7 mouse cellular contexts compared by ENCODE assay signal in the genomic region with DNA sequence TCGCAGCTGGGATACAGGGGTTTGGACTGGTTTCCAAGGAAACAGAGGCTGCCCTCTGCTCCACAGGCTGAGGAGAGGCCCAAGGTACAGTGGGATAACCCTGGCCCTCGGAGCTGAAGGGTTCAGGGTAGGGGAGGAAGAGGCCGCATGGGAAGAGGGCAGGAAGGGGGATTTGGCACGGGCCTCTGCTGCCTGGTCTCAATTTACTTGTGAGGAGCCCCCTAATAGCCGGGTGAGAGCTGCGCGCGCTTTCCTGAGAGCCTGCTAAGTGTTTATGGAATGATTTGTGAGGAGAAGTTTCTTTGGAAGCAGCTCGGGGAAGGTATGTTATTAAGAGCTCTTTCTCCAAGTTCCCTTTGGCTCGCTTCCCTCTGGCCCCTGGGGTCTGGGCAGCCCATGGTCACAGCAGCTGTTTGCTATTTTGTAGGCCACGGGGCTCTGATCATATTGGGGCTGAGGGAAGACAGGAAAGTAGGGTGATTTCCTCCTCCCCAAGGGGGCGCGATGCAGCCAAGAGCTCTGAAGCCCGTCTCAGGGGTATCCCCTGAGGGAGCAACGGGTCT. TPM values are rescaled to one million over a fixed set of nuclear protein-coding genes. Genes with fewer than 3 reads are reported as not detected.
DNase-seq lines count a peak whose midpoint lies in the region; ATAC-seq and TF ChIP-seq lines count a peak whose summit lies in the region.

No protein-coding gene starts in this region.

- DNase-seq in spleen, adult 2 months (ENCODE audit: low read depth in 1 of 2, low spot score in 2 of 2) = no peak
- DNase-seq in spleen, postnatal 36 days (ENCODE audit: low spot score in 2 of 2) = no peak
- no peak for DNase-seq in heart, embryonic 10.5 days (ENCODE audit: low spot score)
- peak; percentile 83 for DNase-seq in limb, embryonic 11.5 days (ENCODE audit: low spot score)
- no peak for DNase-seq in right cerebral cortex, adult 2 months (ENCODE audit: low spot score in 2 of 2)
- no peak for DNase-seq in ovary, postnatal 10 days (ENCODE audit: low spot score)
- DNase-seq in right cerebral cortex, postnatal 4 days = no peak

- H3K36me3 ChIP-seq in spleen, adult 2 months (ENCODE audit: control insufficient read depth, insufficient read depth, low read length) = no peaks in the 10 kb centered on the region
- H3K36me3 ChIP-seq in heart, embryonic 10.5 days = no peaks in the 10 kb centered on the region
- H3K36me3 ChIP-seq in limb, embryonic 11.5 days (ENCODE audit: control insufficient read depth, insufficient read depth, low read length) = no peaks in the 10 kb centered on the region

- no peak for TF ChIP-seq CTCF in spleen, adult 2 months (IDR thresholded peaks at IDR 0.05; ENCODE audit: extremely low read depth, insufficient read depth, insufficient read length, insufficient replicate concordance)

- peak overlapping the region; percentile 16 for H3K4me2 ChIP-seq in limb, embryonic 11.5 days (ENCODE audit: low read depth, severe bottlenecking)

- no peaks in the 10 kb centered on the region for H3K4me1 ChIP-seq in spleen, adult 2 months (ENCODE audit: control insufficient read depth, insufficient read depth, insufficient read length)
- H3K4me1 ChIP-seq in heart, embryonic 10.5 days = peaks cover 49% of the 10 kb centered on the region
- H3K4me1 ChIP-seq in limb, embryonic 11.5 days (ENCODE audit: control insufficient read depth, insufficient read depth, low read length) = peaks cover 22% of the 10 kb centered on the region

- WGBS in spleen, adult 2 months = 76% methylated on average over 15 of the region's 15 CpGs
- 59% methylated on average over 15 of the region's 15 CpGs for WGBS in heart, embryonic 10.5 days
- WGBS in limb, embryonic 11.5 days = 12% methylated on average over 15 of the region's 15 CpGs

- ATAC-seq in limb, embryonic 11.5 days (ENCODE audit: insufficient number of reproducible peaks, low FRiP score, low TSS enrichment, low read depth) = peak; percentile 75

- H3K4me3 ChIP-seq in spleen, adult 2 months (ENCODE audit: extremely low read depth, insufficient read depth, insufficient read length) = no peak overlapping the region
- H3K4me3 ChIP-seq in heart, embryonic 10.5 days = no peak overlapping the region
- no peak overlapping the region for H3K4me3 ChIP-seq in limb, embryonic 11.5 days (ENCODE audit: low read depth, low read length)

- H3K27ac ChIP-seq in spleen, adult 2 months (ENCODE audit: insufficient read depth, low read length) = peak overlapping the region; percentile 23; the same call in 1 of the 2 replicates
- H3K27ac ChIP-seq in heart, embryonic 10.5 days = peak overlapping the region; percentile 75
- peak overlapping the region; percentile 75 for H3K27ac ChIP-seq in limb, embryonic 11.5 days (replicated peaks; ENCODE audit: low read depth, low read length)

- H3K27me3 ChIP-seq in spleen, adult 2 months (ENCODE audit: control insufficient read depth, insufficient read depth, low read length) = no peaks in the 10 kb centered on the region
- H3K27me3 ChIP-seq in heart, embryonic 10.5 days (ENCODE audit: insufficient read depth, poor library complexity, severe bottlenecking) = peaks cover 26% of the 10 kb centered on the region; the same call in 1 of the 2 replicates
- H3K27me3 ChIP-seq in limb, embryonic 11.5 days (ENCODE audit: control insufficient read depth, insufficient read depth, low read length) = no peaks in the 10 kb centered on the region

- H3K9ac ChIP-seq in limb, embryonic 11.5 days (ENCODE audit: low read length) = peak overlapping the region; percentile 22; the same call in 1 of the 2 replicates

- TF ChIP-seq POLR2A in spleen, adult 2 months (IDR thresholded peaks at IDR 0.05; ENCODE audit: low read depth, low read length) = no peak

- H3K9me3 ChIP-seq in heart, embryonic 10.5 days = no peaks in the 10 kb centered on the region
- no peaks in the 10 kb centered on the region for H3K9me3 ChIP-seq in limb, embryonic 11.5 days (ENCODE audit: control insufficient read depth, low read length)

RNA-seq across cellular contexts. Expression of gene Wnt11, which starts 50.5 kb away (rescaled TPM):
- 4.9 and 11.5 TPM in 2 replicates for polyA plus RNA-seq in spleen, adult 2 months (2012; rRNA removed)
- 29.0 and 29.4 TPM in 2 replicates for polyA plus RNA-seq in heart, embryonic 10.5 days (2016; fragmentation: Nextera tagmentation; extraction: Ambion mirVana)
- polyA plus RNA-seq in limb, embryonic 11.5 days (2014; fragmentation: Nextera tagmentation; extraction: Ambion mirVana) = 21.3 and 22.2 TPM in 2 replicates

Comparison
In these comparisons a context has a peak if more than half of its experiments do, and no peak if none do; other contexts are left out.
1. H3K27ac ChIP-seq: peak in every context shown above with its lines; median percentile 75 in heart, embryonic 10.5 days; 75 in limb, embryonic 11.5 days; 23 in spleen, adult 2 months.